In genomic region chr1:180810976-180811375, GRCm38 (mm10) we compare ENCODE assay signal across 8 mouse cellular contexts. TPM values are rescaled to one million over a fixed set of nuclear protein-coding genes. Genes with fewer than 3 reads are reported as not detected.
A peak's percentile ranks its signal among the peaks of the same experiment; 100 is the strongest.
DNase-seq lines count a peak whose midpoint lies in the region; ATAC-seq lines count a peak whose summit lies in the region.

No protein-coding gene starts in this region.

- no peaks in the 10 kb centered on the region for H3K27me3 ChIP-seq in kidney, embryonic 16.5 days (ENCODE audit: insufficient read depth, low read length)
- no peaks in the 10 kb centered on the region for H3K27me3 ChIP-seq in heart, embryonic 16.5 days (ENCODE audit: control insufficient read depth, insufficient read depth, low read length)
- H3K27me3 ChIP-seq in midbrain, embryonic 10.5 days (ENCODE audit: low read depth, poor library complexity, severe bottlenecking), result no peaks in the 10 kb centered on the region

- no peak overlapping the region for H3K27ac ChIP-seq in kidney, embryonic 16.5 days (ENCODE audit: low read length)
- H3K27ac ChIP-seq in heart, embryonic 16.5 days (ENCODE audit: low read length), result no peak overlapping the region
- no peak overlapping the region for H3K27ac ChIP-seq in midbrain, embryonic 10.5 days (replicated peaks)

- no peak for DNase-seq in kidney, adult 11 months
- peak; percentile 22 for DNase-seq in T-cell, adult 2 months (ENCODE audit: low spot score)
- DNase-seq in midbrain, embryonic 10.5 days (ENCODE audit: low spot score), result no peak
- DNase-seq in thymus, postnatal 10 days (ENCODE audit: low spot score in 2 of 2), result no peak
- DNase-seq in adrenal gland, postnatal 25 days, result no peak
- DNase-seq in urinary bladder, adult 18-20 months (ENCODE audit: low spot score in 2 of 2), result no peak

- H3K4me1 ChIP-seq in kidney, embryonic 16.5 days (ENCODE audit: insufficient read depth, low read length), result peaks cover 25% of the 10 kb centered on the region
- peaks cover 21% of the 10 kb centered on the region for H3K4me1 ChIP-seq in heart, embryonic 16.5 days (ENCODE audit: control insufficient read depth, insufficient read depth, low read length)
- H3K4me1 ChIP-seq in midbrain, embryonic 10.5 days, result peaks cover 42% of the 10 kb centered on the region

- H3K4me3 ChIP-seq in kidney, embryonic 16.5 days (ENCODE audit: low read length), result peak overlapping the region; percentile 95
- peak overlapping the region; percentile 36 for H3K4me3 ChIP-seq in heart, embryonic 16.5 days (ENCODE audit: low read length)
- peak overlapping the region; percentile 93 for H3K4me3 ChIP-seq in midbrain, embryonic 10.5 days

- H3K36me3 ChIP-seq in kidney, embryonic 16.5 days (ENCODE audit: insufficient read depth, low read length), result peaks cover 41% of the 10 kb centered on the region
- peaks cover 31% of the 10 kb centered on the region for H3K36me3 ChIP-seq in heart, embryonic 16.5 days (ENCODE audit: control insufficient read depth, insufficient read depth)
- H3K36me3 ChIP-seq in midbrain, embryonic 10.5 days, result peaks cover 55% of the 10 kb centered on the region

- peak overlapping the region; percentile 57 for H3K4me2 ChIP-seq in kidney, embryonic 16.5 days (replicated peaks; ENCODE audit: low read depth, low read length)
- H3K4me2 ChIP-seq in heart, embryonic 16.5 days (ENCODE audit: low read depth, low read length), result peak overlapping the region; percentile 44

- WGBS in kidney, embryonic 16.5 days, result 56% methylated on average over 7 of the region's 7 CpGs
- 67% methylated on average over 7 of the region's 7 CpGs for WGBS in heart, embryonic 16.5 days
- WGBS in midbrain, embryonic 10.5 days, result 87% methylated on average over 7 of the region's 7 CpGs

- H3K9ac ChIP-seq in kidney, embryonic 16.5 days (replicated peaks; ENCODE audit: low read length), result peak overlapping the region; percentile 39
- no peak overlapping the region for H3K9ac ChIP-seq in heart, embryonic 16.5 days (ENCODE audit: low read length)

- ATAC-seq in kidney, embryonic 16.5 days (ENCODE audit: low FRiP score, low TSS enrichment), result no peak
- ATAC-seq in heart, embryonic 16.5 days (replicated peaks; ENCODE audit: extremely low read depth, insufficient read depth, low FRiP score), result no peak

- no peaks in the 10 kb centered on the region for H3K9me3 ChIP-seq in kidney, embryonic 16.5 days (ENCODE audit: low read length)
- no peaks in the 10 kb centered on the region for H3K9me3 ChIP-seq in heart, embryonic 16.5 days (replicated peaks; ENCODE audit: control insufficient read depth, low read length)
- H3K9me3 ChIP-seq in midbrain, embryonic 10.5 days (replicated peaks), result no peaks in the 10 kb centered on the region

RNA-seq across cellular contexts. Expression of gene H3f3a, which starts 2.8 kb away (rescaled TPM):
- polyA plus RNA-seq in kidney, embryonic 16.5 days (2015; fragmentation: Nextera tagmentation; extraction: Ambion mirVana), result 2,516 and 2,589 TPM in 2 replicates
- 1,475 and 1,571 TPM in 2 replicates for polyA plus RNA-seq in heart, embryonic 16.5 days (2015; fragmentation: Nextera tagmentation; extraction: Ambion mirVana)
- polyA plus RNA-seq in midbrain, embryonic 10.5 days (2016; fragmentation: Nextera tagmentation; extraction: Ambion mirVana), result 2,611 and 2,764 TPM in 2 replicates
- total RNA-seq in adrenal gland, postnatal 25 days (2021), result 739 and 836 TPM in 2 replicates

RNA-seq across cellular contexts. Expression of gene Sde2, which starts 40.0 kb away (rescaled TPM):
- 41.4 and 42.8 TPM in 2 replicates for polyA plus RNA-seq in kidney, embryonic 16.5 days (2015; fragmentation: Nextera tagmentation; extraction: Ambion mirVana)
- 22.2 and 28.6 TPM in 2 replicates for polyA plus RNA-seq in heart, embryonic 16.5 days (2015; fragmentation: Nextera tagmentation; extraction: Ambion mirVana)
- 39.0 and 42.1 TPM in 2 replicates for polyA plus RNA-seq in midbrain, embryonic 10.5 days (2016; fragmentation: Nextera tagmentation; extraction: Ambion mirVana)
- total RNA-seq in adrenal gland, postnatal 25 days (2021), result 21.7 and 26.0 TPM in 2 replicates

Comparison
In these comparisons a context has a peak if more than half of its experiments do, and no peak if none do; other contexts are left out.
1. H3K4me3 ChIP-seq: peak in every context shown above with its lines; median percentile 95 in kidney, embryonic 16.5 days; 93 in midbrain, embryonic 10.5 days; 36 in heart, embryonic 16.5 days.